Mouse (Mus musculus) gastrocnemius, postnatal 14 days (tissue): Measurements from ENCODE around the gene Anks1. TPM values are rescaled to one million over a fixed set of nuclear protein-coding genes. Genes with fewer than 3 reads are reported as not detected.

Experiments
- DNase-seq: peaks from one replicate; pipeline ENCODE4 v3.0.0; 2021; ENCODE audit warnings: mixed read lengths
- intact Hi-C: fragments of 180-260 bp; cut with DNase I; formaldehyde crosslinking; loops from one replicate; pipeline ENCODE4 v1.15.1; 2025; ENCODE audit warnings: low total_unique reads
- total RNA-seq, 2 experiments: library from RNA; stranded (reverse); gene quantifications; 2 replicates each; pipeline ENCODE4 v1.2.3; 2021

Anks1 gene
- total RNA-seq, 2 experiments from 2014 or later = 13.9 to 14.6 TPM

- intact Hi-C loops = no loop called here
Observed at GRCm38 (mm10) chr17:28030446-28030845, 121.3 kb downstream of the Anks1 start.

DNA sequence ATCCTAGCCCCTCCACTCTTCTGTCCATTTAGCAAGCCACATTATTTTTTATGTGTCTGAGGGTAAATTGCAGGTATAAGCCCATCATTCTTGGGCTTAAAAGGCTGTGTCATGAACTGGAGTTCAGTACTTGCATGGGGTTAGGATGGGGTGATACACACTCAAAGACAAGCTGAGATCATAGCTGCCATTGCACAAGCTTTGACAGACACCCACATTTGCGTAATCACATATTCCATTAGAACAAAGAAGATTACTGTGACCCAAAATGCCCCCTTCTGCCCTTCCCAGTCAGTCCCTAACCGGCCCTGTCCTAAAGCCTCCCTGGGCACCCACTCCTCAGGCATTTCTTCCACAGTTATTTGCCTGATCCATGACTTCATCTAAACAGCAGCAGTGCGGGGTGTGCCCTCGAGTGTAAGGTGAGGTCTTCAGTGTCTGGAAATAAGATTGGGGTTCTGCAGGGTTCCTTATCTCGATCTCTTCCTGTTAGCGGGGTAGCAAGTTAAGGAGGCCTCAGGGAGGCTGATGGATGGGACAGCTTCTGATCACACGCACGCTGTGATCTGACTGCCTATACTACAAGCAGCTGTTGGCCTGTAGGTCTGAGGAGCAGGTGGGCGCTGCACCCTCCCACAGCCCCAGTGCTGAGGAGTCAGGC, 122.3 kb downstream of the Anks1 start:
- DNase-seq = no peak
- intact Hi-C loops = no loop called here

More at GRCm38 (mm10) chr17:28030446-28030845, 121.3 kb downstream of the Anks1 start:
- no peak for DNase-seq

- intact Hi-C loops = no loop called here
- DNase-seq = no peak
Observed at GRCm38 (mm10) chr17:28032219-28032618, 123.1 kb downstream of the Anks1 start.

DNA sequence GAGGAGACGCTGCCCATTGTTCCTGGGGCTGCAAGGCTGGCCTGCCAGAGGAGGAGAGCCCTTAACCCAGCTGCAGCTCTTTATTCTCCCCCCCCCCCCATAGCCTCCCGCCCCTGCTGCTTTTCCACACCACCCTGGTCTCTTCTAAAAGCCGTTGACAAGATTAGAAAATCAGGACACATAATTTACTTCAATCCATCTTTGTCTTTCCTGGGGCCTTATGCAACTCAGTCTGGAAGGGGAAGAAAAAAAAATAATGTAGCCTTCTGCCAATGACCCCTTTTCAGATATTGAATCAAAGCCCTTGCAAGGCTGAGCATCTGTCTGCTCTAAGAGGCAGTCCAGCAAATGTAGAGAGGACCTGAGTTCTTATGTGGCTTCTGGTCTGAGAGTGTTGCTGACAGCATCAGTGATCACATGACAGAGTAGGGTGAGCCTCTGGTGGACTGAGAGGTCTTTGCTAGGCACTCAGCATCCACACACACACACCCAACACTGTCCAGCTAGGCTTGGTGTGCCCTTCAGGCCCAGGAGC, 124.0 kb downstream of the Anks1 start:
- intact Hi-C loops = no loop called here
- DNase-seq = no peak

DNA sequence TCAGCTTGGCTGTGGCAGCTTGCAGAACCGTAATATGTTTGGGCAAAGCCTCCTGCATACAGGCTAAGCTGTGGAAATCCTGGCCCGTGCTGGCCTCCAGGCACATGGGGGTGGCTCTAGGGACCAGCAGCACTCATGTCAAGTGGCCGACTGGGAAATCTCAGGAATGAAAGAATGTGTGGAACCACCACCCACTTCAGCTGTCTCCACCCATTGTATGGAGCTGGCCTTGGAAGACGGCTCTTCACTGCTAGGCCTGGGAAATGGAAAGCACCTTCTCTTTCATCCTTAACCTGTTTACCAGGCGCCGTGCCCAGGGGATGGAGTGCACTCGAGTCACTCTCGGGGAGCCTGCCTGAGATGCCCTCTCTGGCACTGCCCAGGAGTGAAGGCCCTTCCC, 125.9 kb downstream of the Anks1 start:
- intact Hi-C loops = no loop called here
- no peak for DNase-seq

DNA sequence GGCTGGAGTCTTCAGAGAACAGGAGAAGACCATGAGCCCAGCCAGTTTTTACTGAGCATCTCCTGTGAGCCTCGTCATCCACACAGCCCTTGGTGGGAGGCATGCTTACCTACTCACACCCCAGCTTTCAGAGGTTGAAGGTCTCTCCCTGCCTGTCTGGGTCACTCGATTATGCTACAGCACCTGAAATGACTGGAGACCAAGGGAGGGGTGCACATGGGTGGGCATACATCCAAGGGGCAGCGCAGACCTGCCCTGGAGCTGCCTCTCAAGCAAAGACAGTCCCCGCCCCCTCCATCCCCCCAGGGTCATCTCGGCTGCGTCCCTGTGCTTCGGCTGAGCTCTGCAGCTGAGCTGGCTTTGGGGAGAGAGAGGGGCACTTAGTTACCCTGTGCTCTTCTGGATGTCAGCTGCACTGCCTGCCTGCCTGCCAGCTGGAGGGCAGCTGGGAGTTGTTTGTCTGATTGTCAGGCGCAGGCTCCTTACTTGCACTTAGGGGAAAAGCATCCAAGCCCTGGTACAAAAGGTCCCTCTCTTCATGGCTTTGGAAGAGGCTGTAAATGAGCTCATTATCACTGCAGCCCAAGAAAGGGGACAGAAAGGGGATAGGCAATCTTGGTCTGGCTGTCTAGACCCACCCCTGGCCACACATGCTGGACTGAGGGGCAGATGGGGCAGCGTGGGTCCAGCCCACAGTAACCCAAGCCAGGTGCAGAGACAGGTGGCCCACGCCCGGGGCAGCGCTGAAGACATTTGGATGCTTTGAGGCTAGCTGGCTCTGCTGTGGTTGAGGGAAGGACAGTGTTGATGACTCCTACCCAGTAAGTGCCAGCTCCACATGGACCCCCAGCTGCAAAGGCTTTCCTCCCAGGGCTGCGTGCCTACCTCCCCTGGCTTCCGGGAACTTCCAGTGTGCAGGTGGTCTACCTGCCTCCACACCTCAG, 128.0 kb downstream of the Anks1 start:
- peak; percentile 39 for DNase-seq
- intact Hi-C loops = no loop called here

- DNase-seq = peak; percentile 54
- intact Hi-C loops = loop anchor here (5.0 kb wide), 1 partner anchor 33 kb away; no protein-coding TSS in a partner anchor
Observed at GRCm38 (mm10) chr17:28040620-28041019, 131.5 kb downstream of the Anks1 start.

- intact Hi-C loops = loop anchor here (5.0 kb wide), 1 partner anchor 34 kb away; no protein-coding TSS in a partner anchor
- DNase-seq = no peak
Observed at GRCm38 (mm10) chr17:28041298-28041697, 132.2 kb downstream of the Anks1 start.

DNA sequence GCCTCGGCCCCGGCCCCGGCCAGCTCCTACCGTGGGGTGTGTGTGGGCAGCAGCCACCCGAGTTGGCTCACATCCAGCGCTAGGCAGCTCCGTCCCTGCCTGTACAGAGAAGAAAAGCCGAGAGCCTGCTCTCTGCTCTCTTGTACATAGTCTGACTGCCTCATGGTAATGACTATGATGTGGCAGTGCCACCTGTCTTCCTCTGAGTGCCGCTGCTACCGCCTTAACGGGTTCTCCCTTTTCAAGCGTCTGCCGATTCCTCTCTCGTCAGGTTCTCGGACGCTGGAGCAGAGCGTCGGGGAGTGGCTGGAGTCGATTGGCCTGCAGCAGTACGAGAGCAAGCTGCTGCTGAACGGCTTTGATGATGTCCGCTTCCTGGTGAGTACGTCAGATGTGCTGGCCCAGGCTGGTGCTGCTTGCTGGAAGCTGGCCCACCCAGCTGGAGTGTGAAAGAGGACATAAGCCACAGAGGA, 133.2 kb downstream of the Anks1 start:
- DNase-seq = no peak
- intact Hi-C loops = loop anchor here (5.0 kb wide), 1 partner anchor 35 kb away; no protein-coding TSS in a partner anchor

- intact Hi-C loops = loop anchor here (5.0 kb wide), 1 partner anchor 55 kb away; no protein-coding TSS in a partner anchor
- DNase-seq = no peak
Observed at GRCm38 (mm10) chr17:28047017-28047416, 137.9 kb downstream of the Anks1 start.

- intact Hi-C loops = loop anchor here (5.0 kb wide), 1 partner anchor 55 kb away; no protein-coding TSS in a partner anchor
- no peak for DNase-seq
Observed at GRCm38 (mm10) chr17:28047520-28047919, 138.4 kb downstream of the Anks1 start.

DNA sequence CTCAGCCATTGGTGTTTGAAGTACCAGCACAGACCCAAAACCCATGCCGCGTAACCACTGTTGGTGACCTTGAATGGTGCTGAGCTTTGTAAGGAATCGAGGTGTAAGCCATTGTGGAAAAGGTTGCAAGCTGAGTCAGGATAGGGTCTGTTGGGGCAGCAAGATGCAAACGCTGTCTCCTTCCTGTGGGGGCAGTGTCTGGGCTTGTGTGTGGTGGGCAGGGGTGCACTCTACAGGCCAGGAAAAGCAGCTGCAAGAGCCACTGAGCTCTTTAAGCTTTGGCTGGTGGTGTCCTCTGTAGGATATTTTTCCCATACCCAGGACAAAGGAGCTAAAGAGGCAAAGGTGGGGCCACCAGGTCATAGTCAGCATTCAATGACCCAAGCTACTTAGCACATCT, 139.3 kb downstream of the Anks1 start:
- intact Hi-C loops = loop anchor here (5.0 kb wide), 1 partner anchor 56 kb away; no protein-coding TSS in a partner anchor

DNA sequence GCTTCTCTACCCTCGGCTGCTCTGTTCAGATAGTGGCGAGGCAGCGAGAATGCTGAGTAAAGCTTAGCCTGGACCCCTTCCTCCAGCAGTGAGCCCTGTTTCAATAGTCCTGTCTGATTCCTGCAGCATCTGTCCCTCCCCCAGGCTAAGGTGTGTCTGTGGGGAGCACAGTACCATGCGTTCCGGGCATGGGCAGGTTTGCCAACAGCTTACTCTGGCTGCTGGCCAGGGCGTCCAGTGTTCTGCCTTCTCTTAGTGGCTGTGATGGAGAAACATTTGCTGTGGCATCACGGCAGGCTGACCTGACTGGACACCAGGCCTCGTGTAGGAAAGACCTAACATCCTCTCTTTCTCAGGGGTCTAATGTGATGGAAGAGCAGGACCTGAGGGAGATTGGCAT, 141.1 kb downstream of the Anks1 start:
- intact Hi-C loops = loop anchor here (10.0 kb wide), 1 partner anchor 145 kb away; the partner anchor contains the start of genes Anks1 and Taf11
- DNase-seq = no peak

More for the DNA sequence above, 139.3 kb downstream of the Anks1 start:
- DNase-seq = no peak

DNA sequence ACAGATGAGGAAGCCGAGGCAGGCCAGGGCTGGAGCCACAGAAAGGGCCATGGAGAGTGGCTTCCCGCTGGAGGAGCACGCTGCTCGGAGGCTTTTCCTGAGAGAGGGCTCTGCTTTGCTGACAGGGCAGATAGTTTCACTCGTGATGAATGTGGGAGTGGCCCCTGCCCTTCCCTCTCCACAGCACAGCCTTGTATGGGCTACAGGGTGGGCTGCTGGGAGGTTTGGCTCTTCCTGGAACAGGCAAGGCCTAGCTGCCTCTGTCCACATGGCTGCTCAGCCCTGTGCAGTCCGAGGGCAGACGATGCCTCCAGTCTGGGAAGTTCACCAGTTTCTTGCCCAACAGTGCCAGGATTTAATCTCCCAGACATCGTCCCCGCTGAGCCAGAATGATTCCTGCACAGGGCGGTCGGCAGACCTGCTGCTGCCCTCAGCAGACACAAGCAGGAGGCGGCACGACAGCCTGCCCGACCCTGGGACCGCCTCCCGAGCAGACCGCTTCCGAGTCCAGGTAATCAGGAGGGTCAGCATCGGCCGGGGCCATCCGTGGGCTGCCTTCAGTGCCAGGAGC, 143.3 kb downstream of the Anks1 start:
- intact Hi-C loops = loop anchor here (10.0 kb wide), 1 partner anchor 148 kb away; the partner anchor contains the start of genes Anks1 and Taf11

GRCm38 (mm10) chr17:28058346-28058745, 149.2 kb downstream of the Anks1 start:
- no peak for DNase-seq
- intact Hi-C loops = loop anchor here (10.0 kb wide), 1 partner anchor 154 kb away; the partner anchor contains the start of genes Anks1 and Taf11

More for the DNA sequence above, 143.3 kb downstream of the Anks1 start:
- DNase-seq = no peak

- intact Hi-C loops = loop anchor here (5.0 kb wide), 1 partner anchor 68 kb away; no protein-coding TSS in a partner anchor
Observed at GRCm38 (mm10) chr17:28060681-28061080, 151.6 kb downstream of the Anks1 start.

GRCm38 (mm10) chr17:28061472-28061871, 152.4 kb downstream of the Anks1 start:
- no peak for DNase-seq
- intact Hi-C loops = loop anchor here (5.0 kb wide), 1 partner anchor 69 kb away; no protein-coding TSS in a partner anchor

More at GRCm38 (mm10) chr17:28060681-28061080, 151.6 kb downstream of the Anks1 start:
- no peak for DNase-seq

DNA sequence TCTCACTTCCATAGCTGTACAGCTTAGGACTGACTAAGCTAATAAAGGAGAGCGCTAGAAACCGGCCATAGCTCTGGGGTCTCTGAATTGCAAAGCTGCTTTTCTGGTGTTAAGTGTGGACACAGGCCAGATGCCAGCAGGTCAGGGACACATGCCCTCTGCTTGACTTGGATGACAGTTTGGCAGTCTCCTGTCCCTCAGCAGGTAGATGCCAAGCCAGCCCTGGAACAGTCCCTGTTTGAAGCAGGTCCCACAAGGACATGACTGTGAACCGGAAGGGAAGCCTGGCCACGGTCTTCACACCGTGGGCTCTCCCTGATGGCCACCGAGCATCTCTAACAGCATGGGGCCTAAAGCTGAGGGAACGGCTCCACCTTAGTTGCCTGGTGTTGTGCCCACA, 153.6 kb downstream of the Anks1 start:
- DNase-seq = no peak
- intact Hi-C loops = loop anchor here (5.0 kb wide), 1 partner anchor 70 kb away; no protein-coding TSS in a partner anchor

- intact Hi-C loops = loop anchor here (5.0 kb wide), 1 partner anchor 71 kb away; no protein-coding TSS in a partner anchor
- DNase-seq = no peak
Observed at GRCm38 (mm10) chr17:28063163-28063562, 154.1 kb downstream of the Anks1 start.
